Mouse (Mus musculus): ENCODE results near the gene Cryzl2.

Cryzl2 gene

GRCm38 (mm10) chr1:157458421-157459208, at the start of gene Cryzl2:
TSS of gene Cryzl2 (plus strand) at chr1:157458577.
- peak; percentile 84 for DNase-seq

GRCm38 (mm10) chr1:157409648-157410047, 48.7 kb upstream of the Cryzl2 start:
- no peak for DNase-seq

GRCm38 (mm10) chr1:157410937-157411336, 47.4 kb upstream of the Cryzl2 start:
- no peak for DNase-seq

- DNase-seq: no peak
These were observed 47.1 kb upstream of the Cryzl2 start for GRCm38 (mm10) chr1:157411341-157411710.

DNA sequence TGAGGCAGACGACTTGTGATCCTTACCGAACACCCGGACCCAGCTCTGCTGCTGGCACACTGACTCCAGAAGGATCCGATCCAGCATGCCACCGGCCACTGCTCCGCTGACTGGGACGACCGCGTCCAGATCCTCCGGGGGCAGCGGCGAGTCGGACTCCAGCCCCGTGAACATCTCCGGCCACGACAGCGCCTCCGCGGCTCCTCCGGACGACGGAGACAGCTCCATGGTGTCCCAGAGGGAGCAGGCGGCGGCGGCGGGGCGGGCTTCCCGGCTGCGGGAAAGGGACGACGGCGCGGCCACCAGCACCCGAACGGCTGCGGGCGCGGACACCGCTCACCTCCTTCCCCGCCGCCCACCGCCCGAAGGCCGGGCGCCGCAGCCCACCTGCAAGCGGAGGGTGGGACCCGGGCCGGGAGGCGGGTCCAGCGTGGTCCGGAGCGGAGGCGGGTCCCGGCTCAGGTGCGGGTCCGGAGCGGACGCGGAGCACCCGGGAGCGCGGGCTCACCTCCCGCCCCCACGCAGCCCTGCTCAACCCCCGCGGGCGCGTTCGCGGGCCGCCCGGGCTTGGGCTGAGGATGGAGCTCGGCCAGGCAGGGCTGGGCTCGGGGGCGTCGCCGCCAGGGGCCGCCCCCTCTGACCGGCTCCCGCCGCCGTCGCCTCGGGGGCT, 46.5 kb upstream of the Cryzl2 start:
- DNase-seq: no peak

DNA sequence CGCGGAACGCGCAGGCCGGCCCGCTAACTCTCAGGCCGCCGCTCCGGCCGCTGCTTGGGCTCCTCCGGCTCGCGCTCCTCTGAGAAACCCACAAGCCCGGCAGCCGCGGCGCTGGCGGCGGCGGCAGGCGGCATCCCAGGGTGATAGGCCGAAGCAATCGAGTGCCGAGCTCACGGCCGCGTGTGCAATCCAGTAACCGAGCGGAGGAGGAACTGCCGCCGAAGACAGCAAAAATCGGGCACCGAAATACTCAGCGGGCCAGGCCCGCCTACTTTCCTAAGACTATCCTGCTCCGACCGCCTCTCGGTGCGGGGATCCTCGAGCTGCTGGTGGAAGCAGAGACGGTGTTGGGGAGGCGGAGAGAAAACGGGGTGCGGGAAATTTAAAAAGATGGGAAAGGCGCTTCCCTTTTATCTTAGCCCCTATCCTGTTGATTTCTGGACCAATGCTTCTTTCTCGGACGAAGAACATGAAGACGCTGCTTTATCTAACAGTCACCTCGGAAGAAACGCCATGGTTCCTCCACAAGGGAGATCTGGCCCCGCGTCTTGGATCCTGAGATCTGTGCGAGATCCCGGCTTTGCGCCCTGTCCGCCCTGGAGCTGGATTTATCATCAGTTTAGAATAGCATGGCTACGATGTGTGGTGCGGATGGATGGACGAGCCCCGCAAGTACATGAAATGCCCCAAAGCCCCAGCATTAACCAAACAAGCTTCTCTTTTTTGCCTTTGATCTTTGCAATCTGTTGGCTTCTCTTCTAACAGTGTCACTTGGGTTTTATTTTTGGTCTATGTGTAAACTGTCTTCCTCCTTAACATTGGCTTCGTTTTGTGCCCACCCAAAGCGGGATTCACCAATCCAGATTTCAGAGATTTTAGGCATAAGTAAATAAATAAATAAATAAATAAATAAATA, 45.7 kb upstream of the Cryzl2 start, which contains the start of gene Rasal2:
Gene Rasal2, minus strand, starts transcription at position 142 of the 916 bp plus-strand sequence.
- DNase-seq: peak; percentile 93

DNA sequence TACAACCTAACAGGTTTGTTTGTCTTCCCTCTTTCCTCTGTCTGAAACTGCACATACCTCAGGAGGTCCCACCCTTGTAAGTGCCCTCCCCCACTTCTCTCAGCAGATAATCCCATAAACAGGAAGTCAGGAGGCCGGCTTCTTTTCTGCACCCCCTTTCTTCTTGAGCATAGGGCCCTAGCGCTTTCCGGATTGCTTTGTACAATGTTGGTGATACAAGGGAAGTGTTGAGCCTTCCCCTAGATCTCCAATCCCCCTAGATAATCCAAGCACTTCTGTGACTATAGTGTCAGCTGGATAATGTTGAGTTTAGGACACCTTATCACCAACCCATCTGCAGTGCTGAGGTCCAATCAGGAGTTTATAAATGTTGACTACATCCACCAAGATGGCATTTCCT, 42.6 kb upstream of the Cryzl2 start:
- no peak for DNase-seq

DNA sequence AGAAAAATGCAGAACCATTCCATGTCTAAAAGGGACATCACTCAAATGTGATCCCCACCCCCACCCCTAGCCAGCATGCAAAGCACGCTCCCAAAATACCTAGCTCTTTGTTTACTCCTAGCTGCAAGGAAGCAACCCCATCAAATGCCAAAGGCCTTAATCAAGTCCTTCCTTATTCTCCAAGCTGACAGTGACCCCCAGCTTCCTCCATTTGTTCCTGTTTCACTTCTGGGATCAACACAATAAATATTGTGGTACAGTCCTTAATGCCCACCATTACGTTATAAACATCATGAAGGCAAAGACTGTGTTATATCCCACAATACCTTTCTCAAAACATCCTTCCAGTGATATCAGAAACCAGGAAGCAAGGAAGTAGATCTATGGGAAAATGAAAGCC, 41.7 kb upstream of the Cryzl2 start:
- DNase-seq: no peak

GRCm38 (mm10) chr1:157417414-157417813, 41.0 kb upstream of the Cryzl2 start:
- no peak for DNase-seq

- no peak for DNase-seq
These were observed 40.5 kb upstream of the Cryzl2 start for GRCm38 (mm10) chr1:157417861-157418260.

DNA sequence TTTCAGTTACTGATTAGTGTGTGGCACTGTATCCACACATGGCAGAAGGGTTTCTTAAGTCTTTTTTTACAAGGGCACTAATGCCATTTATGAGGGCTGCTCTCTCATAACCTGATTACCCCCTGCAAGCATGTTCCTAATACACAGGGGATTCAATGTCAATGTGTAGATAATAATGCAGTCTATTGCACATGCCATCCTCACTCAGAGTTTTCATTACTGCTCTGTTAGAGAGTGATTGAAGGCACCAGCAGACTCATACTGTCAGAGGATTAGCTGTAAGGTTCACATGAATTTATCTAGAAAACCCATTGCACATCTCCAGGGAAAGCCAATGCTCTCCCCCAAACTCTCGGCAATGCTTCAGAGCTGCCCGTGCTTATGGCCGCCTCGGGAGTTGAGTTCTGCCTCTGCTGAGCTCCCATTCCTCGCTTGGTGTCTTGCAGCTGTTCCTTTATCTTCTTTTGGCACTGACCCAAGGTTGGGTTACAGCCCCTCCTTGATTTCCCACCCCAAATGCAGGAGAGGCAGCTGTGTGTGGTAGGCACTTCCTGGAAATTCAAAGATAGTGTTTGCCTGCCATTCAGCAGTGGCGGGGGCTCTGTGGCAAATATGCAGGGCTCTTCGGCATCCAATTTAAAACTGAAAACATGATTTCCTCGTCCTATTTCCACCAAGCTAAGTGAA, 32.5 kb upstream of the Cryzl2 start:
- DNase-seq: no peak

- DNase-seq: no peak
These were observed 31.4 kb upstream of the Cryzl2 start for GRCm38 (mm10) chr1:157426933-157427332.

GRCm38 (mm10) chr1:157427604-157428003, 30.8 kb upstream of the Cryzl2 start:
- DNase-seq: no peak

DNA sequence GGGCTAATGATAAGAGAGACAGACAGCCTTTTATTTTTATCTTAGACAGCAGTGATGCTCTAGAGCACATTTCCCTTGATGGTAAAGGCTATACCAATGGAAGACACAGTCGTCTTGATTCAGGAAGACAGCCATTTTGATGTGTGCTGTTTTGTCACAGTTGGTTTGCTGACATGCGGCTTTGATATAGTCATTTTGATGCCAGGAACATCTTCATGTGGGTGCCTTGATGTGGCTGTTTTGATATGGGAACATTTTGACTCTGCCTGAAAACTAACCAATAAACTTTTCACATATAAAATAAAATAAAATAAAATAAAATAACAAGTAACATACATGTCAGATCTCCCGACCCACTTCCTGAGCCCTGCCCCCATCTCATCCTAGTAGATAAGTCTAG, 30.0 kb upstream of the Cryzl2 start:
- peak; percentile 51 for DNase-seq

- no peak for DNase-seq
These were observed 25.1 kb upstream of the Cryzl2 start for GRCm38 (mm10) chr1:157433316-157433715.

GRCm38 (mm10) chr1:157434404-157434803, 24.0 kb upstream of the Cryzl2 start:
- DNase-seq: no peak

DNA sequence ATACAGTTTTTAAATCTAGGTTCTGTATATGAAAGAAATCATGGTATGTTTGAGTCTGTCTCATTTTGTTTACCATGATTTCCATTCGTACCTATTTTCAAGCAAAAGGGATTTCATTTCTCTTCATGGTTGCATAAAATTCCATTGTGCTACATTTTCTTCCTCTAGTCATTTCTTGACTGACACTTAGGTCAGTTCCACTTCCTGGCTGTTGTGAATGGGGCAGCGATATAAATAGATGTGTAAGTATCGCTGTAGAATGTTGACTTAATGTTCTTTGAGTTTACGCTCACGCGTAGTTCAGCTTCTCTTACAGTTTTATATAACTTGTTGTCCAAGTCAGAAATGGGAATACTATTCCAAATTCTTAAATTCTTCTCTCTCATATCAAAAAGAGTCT, 22.5 kb upstream of the Cryzl2 start:
- no peak for DNase-seq

DNA sequence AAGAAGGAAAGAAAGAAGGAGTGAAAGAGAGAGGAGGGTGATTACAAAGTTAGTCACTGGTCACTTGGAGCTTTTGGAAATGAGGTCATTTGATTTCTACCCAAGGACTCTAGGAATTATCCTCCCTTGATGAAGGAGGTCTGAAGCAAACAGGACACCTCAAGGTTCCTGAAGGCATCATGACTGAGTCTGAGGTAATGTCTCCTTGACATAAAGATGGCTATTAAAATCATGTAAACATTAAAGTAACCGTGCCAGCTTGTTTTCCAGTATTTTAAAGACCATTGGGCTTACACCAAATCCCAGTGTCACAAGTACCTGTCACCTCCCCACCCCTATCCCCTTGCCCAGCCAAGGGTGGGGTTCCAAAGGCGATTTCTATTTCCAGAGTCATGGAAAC, 20.1 kb upstream of the Cryzl2 start:
- no peak for DNase-seq

DNA sequence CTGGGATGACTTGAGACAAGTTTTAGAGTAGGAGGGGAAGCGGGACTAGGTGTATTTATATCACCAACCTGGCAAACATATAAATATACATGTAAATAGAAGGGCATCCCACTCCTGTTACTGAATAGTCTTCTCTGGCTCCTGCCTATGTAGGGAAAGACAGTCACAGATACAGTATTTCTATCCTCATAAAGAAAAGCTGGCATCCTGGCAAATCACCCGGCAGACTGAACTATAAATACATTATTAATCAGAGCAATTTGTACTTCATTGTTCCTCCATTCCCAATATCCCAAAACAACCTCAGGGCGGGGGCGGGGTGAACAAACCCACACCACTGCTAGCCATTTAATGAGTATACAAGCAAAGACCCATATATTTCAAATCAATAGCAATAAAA, 19.3 kb upstream of the Cryzl2 start:
- no peak for DNase-seq

DNA sequence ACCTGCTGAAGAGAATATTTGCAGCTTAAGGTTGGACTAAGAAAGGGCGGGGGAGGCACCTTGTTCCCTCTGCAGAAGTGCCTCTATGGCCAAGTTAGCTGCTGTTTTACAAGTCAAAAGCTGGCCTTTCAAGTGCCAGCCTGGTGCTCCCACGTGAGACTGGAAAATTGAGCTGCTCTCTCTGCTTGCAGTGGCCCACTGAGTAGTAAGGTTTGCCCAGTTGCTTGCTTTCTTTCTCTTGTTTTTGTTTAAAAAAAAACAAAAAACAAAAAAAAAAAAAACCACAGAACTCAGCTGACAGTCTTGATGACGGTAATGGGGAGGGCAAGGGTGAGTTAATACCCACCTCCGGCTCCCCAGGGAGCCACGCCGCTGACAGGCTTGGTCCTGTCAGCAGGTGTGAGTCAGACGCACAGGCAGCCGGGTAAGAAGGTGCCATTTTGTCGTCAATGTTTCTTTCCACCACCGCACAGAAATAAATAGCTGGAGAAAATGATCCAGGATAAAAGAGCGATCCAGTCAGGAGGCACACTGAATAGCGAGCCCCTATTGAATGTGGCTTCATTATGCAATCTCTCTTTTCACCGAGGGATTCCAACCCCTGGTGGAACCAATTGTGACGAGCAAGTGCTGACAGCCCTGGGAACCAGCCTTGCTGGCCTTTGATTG, 18.3 kb upstream of the Cryzl2 start:
- no peak for DNase-seq

- no peak for DNase-seq
These were observed 15.2 kb upstream of the Cryzl2 start for GRCm38 (mm10) chr1:157443026-157443722.
